Mouse (Mus musculus) erythroid progenitor cell, adult 5-6 weeks (primary cell): Measurements from ENCODE around the gene Amotl2. TPM values are rescaled to one million over a fixed set of nuclear protein-coding genes. Genes with fewer than 3 reads are reported as not detected.
"Not testable (repeated sequence)": the region's sequence is repeated elsewhere in the genome, so short reads cannot be mapped to it uniquely, and the experiment has no call there.

Experiments used
- ATAC-seq: replicated peaks from 2 replicates; pipeline ENCODE4 v1.8.0; 2016; ENCODE audit warnings: moderate number of reproducible peaks, mild to moderate bottlenecking, moderate TSS enrichment, inconsistent platforms; ENCODE audit not compliant: poor library complexity, low FRiP score, severe bottlenecking
- total RNA-seq, 2 experiments: library from RNA; stranded (forward) in 1 of 2; stranded (reverse) in 1 of 2; fragments of 150-400 nt in 1 of 2; fragments of 186-747, 209-891 nt in 1 of 2; gene quantifications; 2 replicates each; pipeline versions ENCODE4 v1.2.3 to v1.2.4; 2015 to 2017; ENCODE audit warnings: low replicate concordance in 2 of 2

Gene Amotl2
- total RNA-seq, 2 experiments from 2014 or later: 11.4 TPM; not detected in 1

- not testable (repeated sequence) for ATAC-seq
Observed at GRCm38 (mm10) chr9:102764540-102764939, 48.1 kb downstream of the Amotl2 start.

- ATAC-seq: no peak
Observed at GRCm38 (mm10) chr9:102766741-102767140, 50.3 kb downstream of the Amotl2 start.

- no peak for ATAC-seq
Observed at GRCm38 (mm10) chr9:102769257-102769656, 52.8 kb downstream of the Amotl2 start.

GRCm38 (mm10) chr9:102770190-102770589, 53.7 kb downstream of the Amotl2 start:
- no peak for ATAC-seq

GRCm38 (mm10) chr9:102771308-102771895, 54.9 kb downstream of the Amotl2 start:
- no peak for ATAC-seq

- no peak for ATAC-seq
Observed at GRCm38 (mm10) chr9:102777631-102778591, 61.4 kb downstream of the Amotl2 start.

GRCm38 (mm10) chr9:102779493-102779892, 63.0 kb downstream of the Amotl2 start:
- no peak for ATAC-seq

Other genes starting within 250 kb of the Amotl2 start
- gene Ky, start 210.9 kb upstream of the Amotl2 start, total RNA-seq (2015; ENCODE audit: low replicate concordance): not detected in 2 replicates
- not detected in 2 replicates for gene Ky, start 210.9 kb upstream of the Amotl2 start, total RNA-seq (2017; ENCODE audit: low replicate concordance)
- 56.2 and 78.8 TPM in 2 replicates for gene Anapc13, start 90.4 kb upstream of the Amotl2 start, total RNA-seq (2015; ENCODE audit: low replicate concordance)
- 20.7 and 35.0 TPM in 2 replicates for gene Anapc13, start 90.4 kb upstream of the Amotl2 start, total RNA-seq (2017; ENCODE audit: low replicate concordance)
- 31.7 and 33.5 TPM in 2 replicates for gene Cep63, start 90.1 kb upstream of the Amotl2 start, total RNA-seq (2015; ENCODE audit: low replicate concordance)
- gene Cep63, start 90.1 kb upstream of the Amotl2 start, total RNA-seq (2017; ENCODE audit: low replicate concordance): 15.7 and 25.6 TPM in 2 replicates
- gene Ryk, start 118.2 kb downstream of the Amotl2 start, total RNA-seq (2015; ENCODE audit: low replicate concordance): 2.2 and 2.9 TPM in 2 replicates
- gene Ryk, start 118.2 kb downstream of the Amotl2 start, total RNA-seq (2017; ENCODE audit: low replicate concordance): 1.3 and 1.9 TPM in 2 replicates